Mouse (Mus musculus) C2C12 (cell line): Measurements from ENCODE around the gene Gm28539. TPM values are rescaled to one million over a fixed set of nuclear protein-coding genes. Genes with fewer than 3 reads are reported as not detected.
A peak's percentile ranks its signal among the peaks of the same experiment; 100 is the strongest.

ENCODE experiments used
- H3K27me3 ChIP-seq: one replicate; pipeline ENCODE4 v1.6.1; 2011; ENCODE audit not compliant: control insufficient read depth, insufficient read depth, insufficient read length
- H3K36me3 ChIP-seq: one replicate; pipeline ENCODE4 v1.6.1; 2011; ENCODE audit not compliant: control insufficient read depth, insufficient read depth
- H3K4me3 ChIP-seq: one replicate; pipeline ENCODE4 v1.5.1; 2011; ENCODE audit warnings: mild to moderate bottlenecking, control low read depth; ENCODE audit not compliant: poor library complexity, insufficient read depth, severe bottlenecking
- H3K79me2 ChIP-seq: one replicate; pipeline ENCODE4 v1.6.1; 2011; ENCODE audit not compliant: control insufficient read depth, insufficient read depth
- H3K79me3 ChIP-seq: one replicate; pipeline ENCODE4 v1.6.1; 2011; ENCODE audit warnings: low read depth, control low read depth
- H3ac ChIP-seq: one replicate; pipeline ENCODE3; 2011; ENCODE audit warnings: low read depth; ENCODE audit not compliant: control insufficient read depth, insufficient read length
- CEBPB ChIP-seq: IDR thresholded peaks from one replicate; pipeline ENCODE4 v1.6.1; 2011; ENCODE audit warnings: low read depth, mild to moderate bottlenecking, control low read depth, moderate library complexity
- CTCF ChIP-seq: IDR thresholded peaks from one replicate; pipeline ENCODE4 v1.5.1; 2011; ENCODE audit not compliant: control insufficient read depth, insufficient read depth, insufficient read length
- FOSL1 ChIP-seq: IDR thresholded peaks from one replicate; pipeline ENCODE4 v1.8.0; 2011; ENCODE audit warnings: mild to moderate bottlenecking, low read length; ENCODE audit not compliant: poor library complexity, insufficient read depth, severe bottlenecking
- MAX ChIP-seq: IDR thresholded peaks from one replicate; pipeline ENCODE4 v1.6.1; 2011; ENCODE audit warnings: mild to moderate bottlenecking, control low read depth
- MYOD1 ChIP-seq: IDR thresholded peaks from one replicate; pipeline ENCODE4 v1.6.1; 2011; ENCODE audit warnings: low read depth; ENCODE audit not compliant: control insufficient read depth, insufficient read length
- MYOG ChIP-seq: IDR thresholded peaks from one replicate; pipeline ENCODE4 v1.6.1; 2011; ENCODE audit not compliant: control insufficient read depth, insufficient read length; ENCODE audit errors: extremely low read depth
- USF1 ChIP-seq: IDR thresholded peaks from one replicate; pipeline ENCODE4 v1.6.1; 2011; ENCODE audit warnings: low read depth, mild to moderate bottlenecking, control low read depth, moderate library complexity
- long read RNA-seq, 2 experiments: library from polyadenylated mRNA; unstranded; transcript quantifications; one replicate each; pipeline ENCODE4 v2.0.0; 2019 to 2020
- polyA plus RNA-seq: library from polyadenylated mRNA; unstranded; fragments of >200 nt; fragmentation: generic; extraction: Trizol; gene quantifications from one replicate; pipeline ENCODE4 v1.2.1, GENCODE M21; 2012; ENCODE audit warnings: missing spikeins

Gm28539 gene
- polyA plus RNA-seq: not detected
- long read RNA-seq, experiment 1, partial matches to known transcripts: 0 of 1 reads
- long read RNA-seq, experiment 1, other reads (novel, unspliced or antisense): 1 of 1 reads
- long read RNA-seq, experiment 2: 0 reads

GRCm38 (mm10) chr16:18836468-18837208 is at the start of gene Gm28539, which contains the start of gene 2510002D24Rik:
Gm28539 (plus strand) TSS chr16:18836584.
2510002D24Rik (plus strand) TSS chr16:18836578.
- no peaks in the 10 kb centered on the region for H3K79me2 ChIP-seq
- no peak for TF ChIP-seq CEBPB
- TF ChIP-seq FOSL1: no peak
- no peak for TF ChIP-seq MYOD1
- H3K27me3 ChIP-seq: no peaks in the 10 kb centered on the region
- peaks cover 36% of the 10 kb centered on the region for H3K36me3 ChIP-seq
- H3K4me3 ChIP-seq: no peak within 1 kb of the TSS
- H3K79me3 ChIP-seq: no peaks in the 10 kb centered on the region
- no peak within 1 kb of the TSS for H3ac ChIP-seq

DNA sequence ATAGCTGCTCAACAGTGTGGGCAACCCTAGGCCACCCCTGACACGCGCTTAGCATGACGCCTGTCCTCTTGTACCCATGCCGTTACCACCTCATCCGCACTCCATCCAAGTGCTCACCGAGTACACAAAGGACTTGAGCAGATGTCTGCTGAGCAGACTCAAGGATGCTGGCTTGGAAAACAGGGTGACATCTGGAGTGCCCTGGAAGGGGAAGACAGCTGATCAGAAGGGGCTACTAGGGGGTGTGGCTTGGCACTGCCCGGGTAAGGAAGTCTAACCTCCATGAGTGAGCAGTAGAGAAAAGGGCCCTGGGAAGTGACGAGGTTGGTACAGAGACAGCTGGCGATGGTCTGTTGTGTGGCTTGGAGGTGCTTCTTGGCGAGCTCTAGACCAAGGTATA is 49.7 kb upstream of the Gm28539 start:
- no peak overlapping the region for H3K4me3 ChIP-seq
- H3K36me3 ChIP-seq: peaks cover 82% of the 10 kb centered on the region
- no peaks in the 10 kb centered on the region for H3K27me3 ChIP-seq
- no peaks in the 10 kb centered on the region for H3K79me3 ChIP-seq
- TF ChIP-seq FOSL1 (no peak), MYOD1 (no peak), MYOG (no peak), CTCF (no peak)
- H3ac ChIP-seq: no peak overlapping the region
- no peaks in the 10 kb centered on the region for H3K79me2 ChIP-seq

- no peak overlapping the region for H3K4me3 ChIP-seq
- no peaks in the 10 kb centered on the region for H3K27me3 ChIP-seq
- no peaks in the 10 kb centered on the region for H3K79me2 ChIP-seq
- no peaks in the 10 kb centered on the region for H3K79me3 ChIP-seq
- TF ChIP-seq CEBPB: no peak
- peak; percentile 25 for TF ChIP-seq FOSL1
- TF ChIP-seq MYOG: no peak
- TF ChIP-seq USF1: no peak
- no peak for TF ChIP-seq MAX
- peak; percentile 39 for TF ChIP-seq MYOD1
- peaks cover 84% of the 10 kb centered on the region for H3K36me3 ChIP-seq
- no peak overlapping the region for H3ac ChIP-seq
Observed at GRCm38 (mm10) chr16:18788627-18789406, 47.6 kb upstream of the Gm28539 start.

DNA sequence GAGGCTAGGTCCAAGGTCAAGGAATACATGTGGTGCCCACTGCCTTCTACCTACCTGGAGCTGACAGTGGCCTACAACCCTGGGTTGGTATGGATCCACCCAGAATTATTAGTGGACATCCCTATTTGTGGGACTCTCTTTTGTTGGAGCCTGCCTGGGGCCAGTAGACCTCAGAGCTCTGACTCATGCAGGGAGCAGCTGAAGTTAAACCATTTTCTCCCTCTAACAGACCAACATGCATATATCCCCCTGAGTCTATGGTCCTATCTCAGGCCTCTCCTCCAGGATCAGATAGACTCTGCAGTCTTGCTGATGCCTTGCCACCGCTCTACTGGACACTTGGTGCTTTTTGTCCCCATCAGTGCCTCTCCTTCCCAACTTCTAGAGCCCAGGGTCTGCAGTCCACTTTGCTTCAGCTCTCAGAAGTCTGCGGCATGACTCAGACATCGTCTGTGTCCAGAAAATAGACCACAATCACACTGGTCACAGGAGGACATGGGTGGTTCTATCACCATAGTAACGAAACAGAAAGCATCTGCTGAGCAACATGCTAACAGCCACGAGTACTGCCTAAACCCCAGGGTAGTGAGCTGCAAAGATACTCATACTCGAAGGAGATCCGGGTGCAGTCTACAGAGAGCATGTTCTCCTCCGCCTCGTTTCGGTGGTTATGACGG is 41.0 kb upstream of the Gm28539 start:
- no peaks in the 10 kb centered on the region for H3K79me2 ChIP-seq
- H3ac ChIP-seq: peak overlapping the region; percentile 24
- TF ChIP-seq USF1 (no peak), MYOD1 (peak; percentile 56), MAX (peak; percentile 86)
- H3K27me3 ChIP-seq: no peaks in the 10 kb centered on the region
- peaks cover 71% of the 10 kb centered on the region for H3K36me3 ChIP-seq
- H3K4me3 ChIP-seq: no peak overlapping the region
- no peaks in the 10 kb centered on the region for H3K79me3 ChIP-seq

DNA sequence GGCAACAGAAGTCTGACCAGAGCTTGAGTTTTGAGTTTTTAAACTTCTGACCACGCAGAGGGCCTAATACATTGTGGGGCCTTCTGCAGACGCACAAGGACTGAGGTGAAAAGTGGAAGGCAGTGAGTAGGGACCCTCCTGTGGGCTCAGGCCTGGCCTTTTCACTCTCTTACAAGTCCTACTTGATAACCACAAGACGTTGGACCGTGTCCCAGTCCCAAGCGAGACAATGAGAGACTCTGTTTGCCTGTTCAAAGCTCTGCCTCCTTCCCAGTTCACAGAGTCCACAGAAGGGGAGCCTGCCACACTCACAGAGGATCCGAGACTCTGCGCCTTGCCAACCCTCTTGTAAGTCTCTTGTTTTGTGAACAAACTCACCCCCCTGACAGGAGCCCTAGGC is 39.7 kb upstream of the Gm28539 start:
- H3K36me3 ChIP-seq: peaks cover 69% of the 10 kb centered on the region
- H3K79me2 ChIP-seq: no peaks in the 10 kb centered on the region
- TF ChIP-seq FOSL1 (no peak), MAX (no peak), MYOG (no peak), CEBPB (no peak), CTCF (no peak), MYOD1 (no peak), USF1 (no peak)
- H3ac ChIP-seq: no peak overlapping the region
- H3K27me3 ChIP-seq: no peaks in the 10 kb centered on the region
- H3K4me3 ChIP-seq: no peak overlapping the region
- H3K79me3 ChIP-seq: no peaks in the 10 kb centered on the region
